Mouse (Mus musculus) forebrain, embryonic 15.5 days (tissue): ENCODE measurements around the gene Vdr. TPM values are rescaled to one million over a fixed set of nuclear protein-coding genes. Genes with fewer than 3 reads are reported as not detected.

Experiments
- ATAC-seq: fragments of 200-750 bp; cut with Nextera tagmentation; replicated peaks from 2 replicates; pipeline ENCODE4 v1.8.0; 2017; ENCODE audit warnings: mild to moderate bottlenecking, moderate TSS enrichment, moderate library complexity
- H3K27ac ChIP-seq: fragments of 300-500 bp; sonication (generic); replicated peaks from 2 replicates; pipeline ENCODE4 v1.5.1; 2015; ENCODE audit warnings: mild to moderate bottlenecking, inconsistent platforms
- H3K27me3 ChIP-seq: fragments of 300-500 bp; sonication (generic); 2 replicates; pipeline ENCODE4 v1.6.1; 2015; ENCODE audit warnings: inconsistent platforms
- H3K36me3 ChIP-seq: fragments of 300-500 bp; sonication (generic); 2 replicates; pipeline ENCODE4 v1.6.1; 2015; ENCODE audit warnings: mild to moderate bottlenecking, inconsistent platforms
- H3K4me1 ChIP-seq: fragments of 300-500 bp; sonication (generic); 2 replicates; pipeline ENCODE4 v1.6.1; 2015; ENCODE audit warnings: inconsistent platforms
- H3K4me2 ChIP-seq: fragments of 300-500 bp; sonication (generic); replicated peaks from 2 replicates; pipeline ENCODE4 v1.6.1; 2015; ENCODE audit warnings: mild to moderate bottlenecking, inconsistent platforms
- H3K4me3 ChIP-seq: fragments of 300-500 bp; sonication (generic); 2 replicates; pipeline ENCODE4 v1.5.1; 2015; ENCODE audit warnings: mild to moderate bottlenecking, inconsistent platforms
- H3K9ac ChIP-seq: fragments of 300-500 bp; sonication (generic); replicated peaks from 2 replicates; pipeline ENCODE4 v1.6.1; 2015; ENCODE audit warnings: mild to moderate bottlenecking, inconsistent platforms
- H3K9me3 ChIP-seq: fragments of 300-500 bp; sonication (generic); 2 replicates; pipeline ENCODE4 v1.6.1; 2016; ENCODE audit warnings: inconsistent platforms
- WGBS: fragments of 180-500 bp; shearing (Covaris S2); methylation state at CpG from one replicate; pipeline ENCODE4 v1.1.7; 2015; ENCODE audit warnings: mixed read lengths; 5-methylcytosine and 5-hydroxymethylcytosine counted together
- polyA plus RNA-seq: library from polyadenylated mRNA; unstranded; fragments of >200 nt; fragmentation: Nextera tagmentation; extraction: Ambion mirVana; gene quantifications from 2 replicates; pipeline ENCODE4 v1.2.1, GENCODE M21; 2015

Vdr gene
- polyA plus RNA-seq, 1 experiment from 2014 or later = 0.09 TPM

DNA sequence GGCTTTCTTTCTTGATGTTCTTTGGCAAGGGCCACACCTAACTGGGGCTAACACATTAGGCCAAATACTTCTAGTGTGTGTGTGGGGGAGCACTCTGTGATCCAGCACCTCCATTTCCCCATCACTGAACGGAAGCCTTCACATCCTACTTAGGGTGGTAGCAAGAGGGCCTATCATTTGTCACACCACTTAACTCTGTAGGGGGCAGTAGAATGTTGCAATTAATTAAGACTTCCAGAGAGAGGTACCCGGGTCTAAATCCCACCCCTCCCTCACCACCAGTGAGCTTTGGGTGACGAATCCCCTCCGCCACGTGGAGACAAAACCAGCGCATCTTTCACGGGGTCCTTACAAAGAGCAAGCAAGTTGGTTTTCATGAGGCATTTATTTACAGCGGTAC is 56.4 kb downstream of the Vdr start:
- Histone ChIP-seq H3K36me3 (no peaks in the 10 kb centered on the region), H3K4me1 (peaks cover 6% of the 10 kb centered on the region; the same call in 1 of the 2 replicates), H3K4me3 (no peak overlapping the region), H3K4me2 (no peak overlapping the region), H3K27me3 (no peaks in the 10 kb centered on the region), H3K9me3 (no peaks in the 10 kb centered on the region), H3K9ac (no peak overlapping the region), H3K27ac (no peak overlapping the region)
- 36% methylated on average over 8 of the region's 8 CpGs for WGBS
- no peak for ATAC-seq

GRCm38 (mm10) chr15:97852291-97852690 is 58.1 kb downstream of the Vdr start:
- Histone ChIP-seq H3K4me1 (peaks cover 7% of the 10 kb centered on the region; the same call in 1 of the 2 replicates), H3K27me3 (no peaks in the 10 kb centered on the region), H3K9ac (no peak overlapping the region), H3K4me3 (no peak overlapping the region), H3K27ac (no peak overlapping the region), H3K4me2 (no peak overlapping the region), H3K9me3 (no peaks in the 10 kb centered on the region), H3K36me3 (no peaks in the 10 kb centered on the region)
- 90% methylated on average over 3 of the region's 3 CpGs for WGBS
- no peak for ATAC-seq

- WGBS = 89% methylated on average over 5 of the region's 5 CpGs
- Histone ChIP-seq H3K9me3 (no peaks in the 10 kb centered on the region), H3K36me3 (no peaks in the 10 kb centered on the region), H3K27ac (no peak overlapping the region), H3K27me3 (no peaks in the 10 kb centered on the region), H3K4me2 (no peak overlapping the region), H3K4me1 (peaks cover 7% of the 10 kb centered on the region; the same call in 1 of the 2 replicates), H3K4me3 (no peak overlapping the region), H3K9ac (no peak overlapping the region)
- no peak for ATAC-seq
Observed at GRCm38 (mm10) chr15:97851011-97851410, 59.4 kb downstream of the Vdr start.

- Histone ChIP-seq H3K4me1 (peaks cover 7% of the 10 kb centered on the region; the same call in 1 of the 2 replicates), H3K9ac (no peak overlapping the region), H3K4me2 (no peak overlapping the region), H3K4me3 (no peak overlapping the region), H3K36me3 (no peaks in the 10 kb centered on the region), H3K9me3 (no peaks in the 10 kb centered on the region), H3K27ac (no peak overlapping the region), H3K27me3 (no peaks in the 10 kb centered on the region)
- ATAC-seq = no peak
- 13% methylated on average over 2 of the region's 2 CpGs for WGBS
Observed at GRCm38 (mm10) chr15:97850441-97850840, 60.0 kb downstream of the Vdr start.

DNA sequence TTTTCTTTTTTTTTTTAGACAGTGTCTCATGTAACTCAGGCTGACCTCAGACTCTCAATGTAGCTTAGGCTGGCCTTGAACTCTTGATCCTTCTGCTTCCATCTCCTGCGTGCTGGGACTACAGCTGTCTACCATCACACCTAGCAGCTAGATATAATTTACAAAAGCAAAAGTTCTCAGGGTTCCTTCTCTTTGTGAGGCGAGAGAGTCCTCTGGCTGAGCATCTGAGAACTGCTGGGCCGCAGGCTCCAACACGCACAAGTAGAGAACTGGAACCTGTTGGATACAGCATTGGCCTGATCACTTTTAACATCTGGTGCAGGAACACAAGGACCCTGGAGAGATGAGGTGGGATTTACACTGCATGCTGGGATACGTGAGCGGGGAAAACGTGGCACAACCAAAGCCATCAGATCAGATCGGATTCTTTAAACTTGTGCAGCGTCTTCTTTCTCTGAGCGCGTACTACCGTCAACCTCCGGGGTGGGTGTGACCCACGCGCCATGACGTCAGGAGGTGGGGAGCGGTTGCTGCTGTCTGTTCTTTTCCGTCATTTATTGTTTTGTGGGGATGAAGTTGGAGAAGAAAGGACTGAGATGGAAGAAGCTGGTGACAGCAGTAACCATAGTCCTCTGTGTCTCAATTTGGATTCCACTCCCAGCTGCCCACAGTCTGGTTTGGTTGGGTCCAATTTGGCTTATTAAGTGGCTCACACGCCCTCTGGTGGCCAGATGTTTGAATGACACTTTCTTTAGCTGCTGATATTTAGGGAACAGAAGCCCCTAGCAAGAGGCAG is 61.1 kb downstream of the Vdr start:
- H3K27ac ChIP-seq = peak overlapping the region; percentile 44
- H3K4me1 ChIP-seq = peaks cover 7% of the 10 kb centered on the region; the same call in 1 of the 2 replicates
- no peaks in the 10 kb centered on the region for H3K27me3 ChIP-seq
- peak overlapping the region; percentile 14 for H3K9ac ChIP-seq
- ATAC-seq = peak; percentile 80
- WGBS = 9% methylated on average over 19 of the region's 19 CpGs
- peak overlapping the region; percentile 33 for H3K4me3 ChIP-seq
- peak overlapping the region; percentile 51 for H3K4me2 ChIP-seq
- no peaks in the 10 kb centered on the region for H3K9me3 ChIP-seq
- no peaks in the 10 kb centered on the region for H3K36me3 ChIP-seq

DNA sequence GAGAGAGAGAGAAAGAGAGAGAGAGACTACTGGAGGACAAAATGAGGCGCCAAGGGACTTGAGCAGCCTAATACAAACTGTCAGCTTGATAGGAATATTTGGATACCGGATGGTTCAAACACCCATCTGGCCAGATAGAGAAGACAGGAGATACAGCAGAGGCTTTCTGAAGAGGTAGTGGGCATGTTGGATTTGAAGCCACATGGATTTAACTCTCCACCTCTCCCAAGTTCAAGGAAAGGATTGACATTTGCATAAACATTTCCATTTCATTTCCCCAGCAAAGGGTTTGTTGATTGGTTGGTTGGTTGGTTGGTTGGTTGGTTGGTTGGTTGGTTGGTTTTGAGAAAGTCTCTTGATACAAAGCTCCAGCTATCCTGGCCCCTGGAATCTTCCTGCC is 62.6 kb downstream of the Vdr start:
- H3K36me3 ChIP-seq = no peaks in the 10 kb centered on the region
- no peak overlapping the region for H3K27ac ChIP-seq
- no peaks in the 10 kb centered on the region for H3K9me3 ChIP-seq
- no peak overlapping the region for H3K4me3 ChIP-seq
- H3K4me1 ChIP-seq = peaks cover 7% of the 10 kb centered on the region; the same call in 1 of the 2 replicates
- H3K4me2 ChIP-seq = no peak overlapping the region
- H3K27me3 ChIP-seq = no peaks in the 10 kb centered on the region
- H3K9ac ChIP-seq = no peak overlapping the region
- ATAC-seq = no peak
- 90% methylated on average over 2 of the region's 2 CpGs for WGBS

DNA sequence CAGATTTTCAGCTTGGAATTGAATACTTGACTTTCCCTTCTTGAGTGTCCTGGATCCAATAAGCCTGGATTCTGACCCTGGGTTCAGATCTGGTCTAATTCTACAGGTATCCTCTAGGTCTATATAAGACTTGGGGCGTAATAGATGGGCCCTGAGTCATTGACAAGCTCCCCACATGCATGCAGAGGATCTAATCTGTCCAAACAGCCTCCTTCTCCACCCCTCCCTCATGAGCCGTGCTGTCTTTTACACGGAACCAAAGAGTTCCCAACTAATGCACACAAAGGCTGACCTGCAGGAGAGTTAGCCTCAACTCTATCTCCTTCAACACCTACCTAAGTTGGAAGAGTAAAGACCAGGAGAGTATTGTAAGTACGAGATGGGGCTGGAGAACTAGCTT is 63.1 kb downstream of the Vdr start:
- Histone ChIP-seq H3K4me2 (no peak overlapping the region), H3K27me3 (no peaks in the 10 kb centered on the region), H3K9ac (no peak overlapping the region), H3K4me1 (peaks cover 7% of the 10 kb centered on the region; the same call in 1 of the 2 replicates), H3K4me3 (no peak overlapping the region), H3K27ac (no peak overlapping the region), H3K36me3 (no peaks in the 10 kb centered on the region), H3K9me3 (no peaks in the 10 kb centered on the region)
- no peak for ATAC-seq
- WGBS = 83% methylated on average over 4 of the region's 4 CpGs

DNA sequence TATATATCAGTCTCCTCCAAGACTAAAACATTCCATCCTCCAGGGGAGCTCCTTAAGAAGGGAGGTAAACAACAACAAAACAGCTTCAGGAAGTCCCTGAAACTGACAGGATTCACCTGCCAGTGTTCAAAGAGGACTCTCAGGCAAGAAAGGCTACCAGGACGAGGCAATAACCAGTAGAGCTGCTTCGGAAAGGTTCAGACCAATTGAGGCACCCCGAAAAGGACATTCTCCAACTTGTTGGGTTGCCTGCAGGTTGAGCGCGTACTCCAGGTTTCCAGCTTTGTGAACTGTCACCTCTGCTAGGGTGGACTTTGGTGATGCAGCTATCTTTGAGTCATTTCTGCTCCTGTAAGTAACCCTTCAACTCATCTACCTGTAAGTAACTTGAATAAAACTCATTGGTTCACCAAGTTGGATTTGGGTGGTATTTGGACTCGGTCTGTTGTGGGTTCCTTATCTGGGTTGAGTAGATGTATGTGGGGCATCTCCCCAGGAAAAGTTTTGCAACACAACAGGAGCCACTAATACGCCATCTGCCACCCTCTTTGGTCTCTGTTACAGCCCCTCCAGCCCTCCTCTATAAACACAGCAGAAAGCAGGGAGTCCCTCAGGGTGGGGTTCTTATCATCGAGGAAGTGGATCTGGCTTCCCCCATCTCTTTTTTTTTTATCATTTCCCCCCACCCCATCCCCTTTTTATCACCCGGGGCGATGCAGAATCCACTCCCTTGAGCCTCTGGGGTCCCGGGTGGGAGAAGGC is 64.1 kb downstream of the Vdr start:
- Histone ChIP-seq H3K27me3 (no peaks in the 10 kb centered on the region), H3K27ac (no peak overlapping the region), H3K9ac (no peak overlapping the region), H3K9me3 (no peaks in the 10 kb centered on the region), H3K4me1 (peaks cover 7% of the 10 kb centered on the region; the same call in 1 of the 2 replicates), H3K4me2 (no peak overlapping the region), H3K4me3 (no peak overlapping the region), H3K36me3 (no peaks in the 10 kb centered on the region)
- ATAC-seq = no peak
- 88% methylated on average over 11 of the region's 11 CpGs for WGBS

DNA sequence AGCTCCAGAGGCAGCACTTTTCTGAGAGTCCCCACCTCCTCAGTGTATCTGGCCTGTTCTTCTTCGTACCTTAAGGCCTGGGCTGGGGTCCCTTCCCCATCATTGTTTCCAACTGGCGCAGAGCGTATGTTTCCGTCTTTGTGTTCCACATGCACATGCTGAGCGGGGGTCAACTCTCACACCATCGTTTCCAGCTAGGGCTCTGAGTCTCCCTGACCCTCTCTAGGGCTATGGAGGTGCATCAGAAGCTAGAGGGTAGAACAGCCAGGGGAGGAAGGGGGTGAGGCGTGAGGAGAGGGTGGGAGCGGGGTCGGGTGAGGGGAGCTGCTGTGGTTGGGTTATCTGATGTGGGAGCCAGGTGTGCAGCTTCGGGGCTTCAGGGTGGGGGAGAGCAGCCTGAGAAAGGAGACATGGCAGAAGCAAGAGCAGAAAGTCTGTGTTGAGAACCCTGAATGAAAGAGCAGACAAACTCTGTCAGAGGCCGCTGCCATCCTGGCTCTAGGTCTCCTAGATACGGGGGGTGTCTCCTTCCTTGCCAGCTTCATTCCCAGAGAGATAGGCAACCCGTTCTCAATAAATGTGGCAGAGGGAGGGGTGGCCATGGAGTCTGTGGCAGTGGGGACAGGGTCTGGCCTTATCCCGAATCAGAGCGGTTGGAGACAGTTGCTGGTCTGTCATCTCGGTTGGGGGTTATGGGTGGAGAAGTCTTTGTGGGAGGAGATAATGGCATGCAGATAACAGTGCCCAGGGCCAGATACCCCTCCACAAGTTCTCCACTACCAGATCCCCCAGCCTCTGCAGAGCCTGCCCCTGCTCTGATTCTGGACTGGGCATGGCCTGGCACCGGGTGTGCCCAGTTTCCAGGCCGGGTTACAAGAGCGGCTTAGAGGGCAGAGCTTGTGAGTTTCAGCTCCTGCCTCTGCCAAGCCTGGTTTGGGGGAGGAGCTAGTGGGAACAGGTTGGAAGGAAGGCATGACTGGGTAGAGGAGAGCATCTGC is 66.1 kb downstream of the Vdr start, which contains the start of gene Hdac7:
TSS of gene Hdac7 (minus strand) at position 466 of the 998 bp plus-strand sequence.
- Histone ChIP-seq H3K4me2 (no peak within 1 kb of the TSS), H3K9me3 (no peaks in the 10 kb centered on the region), H3K4me1 (peaks cover 4% of the 10 kb centered on the region; the same call in 1 of the 2 replicates), H3K4me3 (no peak within 1 kb of the TSS), H3K27me3 (no peaks in the 10 kb centered on the region), H3K9ac (no peak within 1 kb of the TSS), H3K36me3 (no peaks in the 10 kb centered on the region), H3K27ac (no peak within 1 kb of the TSS)
- ATAC-seq = no peak
- WGBS = 74% methylated on average over 19 of the region's 19 CpGs

DNA sequence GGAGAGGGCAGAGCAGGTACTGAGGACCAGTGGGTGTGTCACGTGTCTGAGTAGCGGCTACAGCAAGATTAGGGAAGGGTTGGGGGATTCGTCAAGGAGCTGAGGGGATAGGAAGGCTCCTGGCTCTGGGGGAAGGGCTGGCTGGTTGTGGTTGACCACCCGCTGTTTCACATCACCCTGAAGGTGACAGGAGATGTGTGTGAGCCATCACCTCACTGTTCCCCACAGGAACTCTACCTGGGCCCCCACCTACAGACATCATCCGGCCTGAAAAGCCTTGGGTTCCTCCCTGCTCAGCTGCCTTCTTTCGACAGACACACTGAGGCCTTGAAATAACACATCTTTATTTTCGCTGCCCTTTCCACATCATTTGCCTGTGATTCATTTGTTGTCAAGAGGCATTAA is 67.2 kb downstream of the Vdr start:
- Histone ChIP-seq H3K27ac (no peak overlapping the region), H3K4me2 (no peak overlapping the region), H3K9me3 (no peaks in the 10 kb centered on the region), H3K9ac (no peak overlapping the region), H3K4me3 (no peak overlapping the region), H3K4me1 (no peaks in the 10 kb centered on the region), H3K27me3 (no peaks in the 10 kb centered on the region), H3K36me3 (no peaks in the 10 kb centered on the region)
- ATAC-seq = no peak
- 77% methylated on average over 7 of the region's 7 CpGs for WGBS

- Histone ChIP-seq H3K4me1 (peaks cover 9% of the 10 kb centered on the region), H3K4me3 (no peak overlapping the region), H3K36me3 (no peaks in the 10 kb centered on the region), H3K4me2 (no peak overlapping the region), H3K27me3 (no peaks in the 10 kb centered on the region), H3K9ac (no peak overlapping the region), H3K9me3 (no peaks in the 10 kb centered on the region), H3K27ac (no peak overlapping the region)
- WGBS = 82% methylated on average over 6 of the region's 6 CpGs
- no peak for ATAC-seq
Observed at GRCm38 (mm10) chr15:97842058-97842457, 68.4 kb downstream of the Vdr start.
